Mouse (Mus musculus): ENCODE data around the gene Pbx1. TPM values are rescaled to one million over a fixed set of nuclear protein-coding genes. Genes with fewer than 3 reads are reported as not detected.

The Pbx1 gene
- polyA plus RNA-seq, 1 experiment from 2014 or later: 2.0 TPM

- H3K4me1 ChIP-seq (replicated peaks): no peaks in the 10 kb centered on the region
Measured at GRCm38 (mm10) chr1:168182816-168183215, 249.3 kb downstream of the Pbx1 start.

GRCm38 (mm10) chr1:168180622-168181441 lies 251.2 kb downstream of the Pbx1 start:
- no peak overlapping the region for H3K9ac ChIP-seq
- ATAC-seq (ENCODE audit: insufficient read depth): no peak
- H3K4me3 ChIP-seq (replicated peaks): no peak overlapping the region
- H3K4me2 ChIP-seq: no peak overlapping the region
- H3K27ac ChIP-seq (replicated peaks): no peak overlapping the region
- H3K9me3 ChIP-seq (replicated peaks): no peaks in the 10 kb centered on the region
- H3K36me3 ChIP-seq (replicated peaks): no peaks in the 10 kb centered on the region
- no peaks in the 10 kb centered on the region for H3K4me1 ChIP-seq (replicated peaks)
- H3K27me3 ChIP-seq: no peaks in the 10 kb centered on the region
- 66% methylated on average over 9 of the region's 9 CpGs for WGBS (ENCODE audit: insufficient replicate concordance)

More at GRCm38 (mm10) chr1:168182816-168183215, 249.3 kb downstream of the Pbx1 start:
- 76% methylated on average over 8 of the region's 8 CpGs for WGBS (ENCODE audit: insufficient replicate concordance)
- Histone ChIP-seq H3K27me3 (no peaks in the 10 kb centered on the region), H3K9ac (no peak overlapping the region), H3K4me3 (replicated peaks) (no peak overlapping the region), H3K27ac (replicated peaks) (no peak overlapping the region), H3K36me3 (replicated peaks) (no peaks in the 10 kb centered on the region), H3K9me3 (replicated peaks) (no peaks in the 10 kb centered on the region), H3K4me2 (no peak overlapping the region)
- no peak for ATAC-seq (ENCODE audit: insufficient read depth)

DNA sequence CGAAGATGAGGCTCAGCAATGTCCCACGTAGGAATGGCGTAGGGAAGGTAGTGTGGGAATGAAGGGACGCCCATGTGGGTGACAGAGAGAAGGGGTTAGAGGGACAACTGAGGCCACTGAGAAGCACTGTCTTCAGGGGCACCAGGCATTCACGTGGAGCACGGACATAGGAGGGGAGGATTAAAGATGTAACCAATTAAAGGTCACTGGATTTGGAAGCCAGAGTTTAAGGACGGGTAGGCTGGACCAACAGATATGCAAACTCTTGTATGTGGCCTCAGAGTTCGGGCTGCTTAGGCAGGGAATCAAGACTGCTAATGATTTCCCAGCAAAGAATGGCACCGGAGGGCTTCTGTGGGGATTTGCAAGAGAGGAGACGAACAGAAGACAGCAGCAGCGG lies 252.4 kb downstream of the Pbx1 start:
- Histone ChIP-seq H3K27me3 (no peaks in the 10 kb centered on the region), H3K9me3 (replicated peaks) (no peaks in the 10 kb centered on the region), H3K4me2 (no peak overlapping the region), H3K4me3 (replicated peaks) (no peak overlapping the region), H3K4me1 (replicated peaks) (no peaks in the 10 kb centered on the region), H3K36me3 (replicated peaks) (no peaks in the 10 kb centered on the region), H3K9ac (no peak overlapping the region), H3K27ac (replicated peaks) (no peak overlapping the region)
- WGBS (ENCODE audit: insufficient replicate concordance): 67% methylated on average over 11 of the region's 11 CpGs
- ATAC-seq (ENCODE audit: insufficient read depth): no peak

GRCm38 (mm10) chr1:168178611-168179010 lies 253.5 kb downstream of the Pbx1 start:
- H3K9ac ChIP-seq: no peak overlapping the region
- WGBS (ENCODE audit: insufficient replicate concordance): 60% methylated on average over 1 of the region's 1 CpGs
- H3K27ac ChIP-seq (replicated peaks): no peak overlapping the region
- ATAC-seq (ENCODE audit: insufficient read depth): no peak
- no peaks in the 10 kb centered on the region for H3K36me3 ChIP-seq (replicated peaks)
- H3K9me3 ChIP-seq (replicated peaks): no peaks in the 10 kb centered on the region
- no peaks in the 10 kb centered on the region for H3K27me3 ChIP-seq
- H3K4me3 ChIP-seq (replicated peaks): no peak overlapping the region
- H3K4me1 ChIP-seq (replicated peaks): no peaks in the 10 kb centered on the region
- H3K4me2 ChIP-seq: no peak overlapping the region

DNA sequence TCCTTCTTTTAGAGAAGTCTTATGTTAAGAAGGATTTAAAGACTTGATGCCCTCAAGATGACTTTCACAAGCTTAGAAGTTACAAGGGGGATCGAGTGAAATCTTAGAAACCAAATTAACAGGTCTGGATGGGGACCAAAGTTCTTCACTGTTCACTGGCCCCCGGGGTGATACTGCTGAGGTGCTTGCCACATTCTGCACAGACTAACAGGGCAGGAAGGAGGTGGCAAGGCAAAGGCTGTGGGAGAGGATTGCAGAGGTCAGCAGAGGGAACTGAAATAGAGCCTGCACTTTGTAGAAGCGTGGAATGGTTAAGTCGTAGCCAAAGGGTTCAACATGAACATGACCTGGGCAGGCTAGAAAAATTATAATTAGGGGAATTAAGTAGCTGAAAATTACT lies 256.5 kb downstream of the Pbx1 start:
- H3K4me3 ChIP-seq (replicated peaks): no peak overlapping the region
- no peak overlapping the region for H3K27ac ChIP-seq (replicated peaks)
- no peaks in the 10 kb centered on the region for H3K9me3 ChIP-seq (replicated peaks)
- no peaks in the 10 kb centered on the region for H3K36me3 ChIP-seq (replicated peaks)
- no peak overlapping the region for H3K4me2 ChIP-seq
- H3K9ac ChIP-seq: no peak overlapping the region
- ATAC-seq (ENCODE audit: insufficient read depth): no peak
- H3K4me1 ChIP-seq (replicated peaks): no peaks in the 10 kb centered on the region
- WGBS (ENCODE audit: insufficient replicate concordance): 56% methylated on average over 4 of the region's 4 CpGs
- no peaks in the 10 kb centered on the region for H3K27me3 ChIP-seq

- ATAC-seq (ENCODE audit: insufficient read depth): no peak
- H3K4me3 ChIP-seq (replicated peaks): no peak overlapping the region
- H3K27ac ChIP-seq (replicated peaks): no peak overlapping the region
- no peaks in the 10 kb centered on the region for H3K9me3 ChIP-seq (replicated peaks)
- H3K9ac ChIP-seq: no peak overlapping the region
- no peak overlapping the region for H3K4me2 ChIP-seq
- H3K27me3 ChIP-seq: no peaks in the 10 kb centered on the region
- no peaks in the 10 kb centered on the region for H3K36me3 ChIP-seq (replicated peaks)
- WGBS (ENCODE audit: insufficient replicate concordance): 67% methylated on average over 8 of the region's 8 CpGs
- no peaks in the 10 kb centered on the region for H3K4me1 ChIP-seq (replicated peaks)
Measured at GRCm38 (mm10) chr1:168169791-168170190, 262.3 kb downstream of the Pbx1 start.

DNA sequence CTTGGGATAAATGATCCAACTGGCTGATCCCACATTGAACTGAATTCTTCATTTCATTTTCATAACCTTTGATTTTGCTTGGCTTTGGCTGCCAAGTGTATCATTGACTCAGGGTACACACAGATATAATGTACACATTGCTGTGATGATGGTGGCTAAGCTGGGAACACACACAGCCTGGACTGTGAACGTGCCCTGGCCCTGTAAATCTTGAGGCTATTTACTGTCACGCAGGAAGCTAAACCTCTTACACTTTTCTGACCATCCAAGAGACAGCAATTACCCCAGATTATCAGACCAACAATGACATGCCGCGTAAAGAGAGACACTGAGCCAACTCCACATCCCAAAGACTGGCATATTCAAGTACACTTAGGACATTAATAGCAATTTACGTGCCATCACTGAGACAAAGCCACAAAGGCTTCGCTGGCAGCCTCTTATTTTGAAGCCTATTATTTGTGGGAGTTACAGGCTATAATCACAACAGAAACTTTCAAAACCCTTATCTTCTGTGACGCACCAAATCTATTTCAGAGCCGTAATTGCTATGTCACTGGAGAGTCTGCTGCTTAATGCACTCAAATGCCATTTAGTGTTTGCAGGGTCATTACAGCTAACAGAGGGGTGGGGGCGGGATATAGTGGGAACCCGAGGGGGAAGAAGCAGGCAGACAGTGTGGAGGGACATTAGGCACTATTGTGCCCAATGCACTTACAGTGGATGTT lies 262.9 kb downstream of the Pbx1 start:
- no peak for ATAC-seq (ENCODE audit: insufficient read depth)
- Histone ChIP-seq H3K4me3 (replicated peaks) (no peak overlapping the region), H3K4me1 (replicated peaks) (no peaks in the 10 kb centered on the region), H3K4me2 (no peak overlapping the region), H3K9me3 (replicated peaks) (no peaks in the 10 kb centered on the region), H3K27ac (replicated peaks) (no peak overlapping the region), H3K36me3 (replicated peaks) (no peaks in the 10 kb centered on the region), H3K27me3 (no peaks in the 10 kb centered on the region), H3K9ac (no peak overlapping the region)
- 59% methylated on average over 10 of the region's 10 CpGs for WGBS (ENCODE audit: insufficient replicate concordance)

- Histone ChIP-seq H3K4me2 (no peak overlapping the region), H3K27ac (replicated peaks) (no peak overlapping the region), H3K36me3 (replicated peaks) (no peaks in the 10 kb centered on the region), H3K9ac (no peak overlapping the region), H3K4me1 (replicated peaks) (no peaks in the 10 kb centered on the region), H3K4me3 (replicated peaks) (no peak overlapping the region), H3K27me3 (no peaks in the 10 kb centered on the region), H3K9me3 (replicated peaks) (no peaks in the 10 kb centered on the region)
- 56% methylated on average over 5 of the region's 5 CpGs for WGBS (ENCODE audit: insufficient replicate concordance)
- no peak for ATAC-seq (ENCODE audit: insufficient read depth)
Measured at GRCm38 (mm10) chr1:168167781-168168180, 264.3 kb downstream of the Pbx1 start.

- no peaks in the 10 kb centered on the region for H3K36me3 ChIP-seq (replicated peaks)
- no peak overlapping the region for H3K4me2 ChIP-seq
- H3K27ac ChIP-seq (replicated peaks): no peak overlapping the region
- no peak overlapping the region for H3K4me3 ChIP-seq (replicated peaks)
- H3K27me3 ChIP-seq: no peaks in the 10 kb centered on the region
- no peaks in the 10 kb centered on the region for H3K4me1 ChIP-seq (replicated peaks)
- 53% methylated on average over 2 of the region's 2 CpGs for whole genome bisulfite sequencing (ENCODE audit: insufficient replicate concordance)
- H3K9me3 ChIP-seq (replicated peaks): no peaks in the 10 kb centered on the region
- H3K9ac ChIP-seq: no peak overlapping the region
- ATAC-seq (ENCODE audit: insufficient read depth): no peak
Measured at GRCm38 (mm10) chr1:168166841-168167240, 265.2 kb downstream of the Pbx1 start.

- WGBS (ENCODE audit: insufficient replicate concordance): 55% methylated on average over 3 of the region's 3 CpGs
- H3K9ac ChIP-seq: no peak overlapping the region
- H3K27ac ChIP-seq (replicated peaks): no peak overlapping the region
Measured at GRCm38 (mm10) chr1:168164945-168165344, 267.1 kb downstream of the Pbx1 start.

DNA sequence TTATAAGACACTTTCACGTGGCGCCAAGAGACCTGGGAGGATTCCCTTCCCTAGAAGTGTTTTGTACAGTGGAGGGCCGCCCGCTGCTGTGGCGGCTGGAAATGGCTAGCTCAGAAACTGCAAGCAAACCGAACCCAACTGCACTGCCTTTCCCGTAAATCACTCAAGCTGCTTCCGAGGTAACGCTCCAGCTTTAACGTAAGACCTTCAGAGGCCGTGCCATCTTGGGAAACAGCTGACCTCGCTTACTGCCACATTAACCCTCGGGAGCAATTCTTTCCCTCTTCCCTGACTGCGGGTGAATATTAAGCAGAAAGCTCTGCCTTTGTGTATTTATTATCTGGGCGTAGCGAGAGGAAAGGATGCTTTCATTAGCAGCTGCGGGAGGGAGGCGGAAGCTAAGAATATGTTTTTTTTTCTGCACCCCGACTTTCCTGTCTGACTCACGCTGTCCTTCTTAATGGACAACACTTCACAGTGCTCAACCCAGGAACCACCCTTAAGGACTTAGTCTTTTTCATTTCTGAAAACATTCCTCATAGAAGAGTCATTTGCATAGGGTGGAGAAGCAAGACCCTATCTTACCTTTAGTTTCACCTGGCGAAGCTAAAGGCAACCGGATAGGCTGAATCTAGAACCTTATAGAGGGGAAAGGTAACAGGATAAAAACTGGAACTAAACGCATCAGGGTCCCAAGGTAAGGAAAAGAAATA lies 268.4 kb downstream of the Pbx1 start:
- H3K27ac ChIP-seq (replicated peaks): no peak overlapping the region
- WGBS (ENCODE audit: insufficient replicate concordance): 68% methylated on average over 23 of the region's 23 CpGs
- ATAC-seq (ENCODE audit: insufficient read depth): no peak

More at GRCm38 (mm10) chr1:168164945-168165344, 267.1 kb downstream of the Pbx1 start:
- Histone ChIP-seq H3K4me1 (replicated peaks) (no peaks in the 10 kb centered on the region), H3K4me3 (replicated peaks) (no peak overlapping the region), H3K9me3 (replicated peaks) (no peaks in the 10 kb centered on the region), H3K4me2 (no peak overlapping the region), H3K27me3 (no peaks in the 10 kb centered on the region), H3K36me3 (replicated peaks) (no peaks in the 10 kb centered on the region)
- ATAC-seq (ENCODE audit: insufficient read depth): no peak

More for the DNA sequence above, 268.4 kb downstream of the Pbx1 start:
- Histone ChIP-seq H3K9ac (no peak overlapping the region), H3K27me3 (no peaks in the 10 kb centered on the region), H3K36me3 (replicated peaks) (no peaks in the 10 kb centered on the region), H3K4me2 (no peak overlapping the region), H3K4me1 (replicated peaks) (no peaks in the 10 kb centered on the region), H3K4me3 (replicated peaks) (no peak overlapping the region), H3K9me3 (replicated peaks) (no peaks in the 10 kb centered on the region)
